Mouse (Mus musculus): Measurements from ENCODE around the gene Klhdc9. TPM values are rescaled to one million over a fixed set of nuclear protein-coding genes. Genes with fewer than 3 reads are reported as not detected.

Gene Klhdc9
- polyA plus RNA-seq, 1 experiment from 2014 or later = 0.48 TPM

GRCm38 (mm10) chr1:171348665-171349064, 11.9 kb downstream of the Klhdc9 start:
- H3K27me3 ChIP-seq (replicated peaks; ENCODE audit: control insufficient read depth, insufficient read depth, low read length) = no peaks in the 10 kb centered on the region
- ATAC-seq = no peak
- no peaks in the 10 kb centered on the region for H3K36me3 ChIP-seq (ENCODE audit: control insufficient read depth, insufficient read depth)
- 87% methylated on average over 3 of the region's 3 CpGs for WGBS
- no peaks in the 10 kb centered on the region for H3K9me3 ChIP-seq (ENCODE audit: control insufficient read depth)
- H3K9ac ChIP-seq (ENCODE audit: low read depth, low read length) = no peak overlapping the region
- H3K4me2 ChIP-seq (replicated peaks; ENCODE audit: low read depth) = no peak overlapping the region
- no peak overlapping the region for H3K27ac ChIP-seq (ENCODE audit: low read depth, low read length)
- H3K4me3 ChIP-seq (ENCODE audit: low read depth, low read length) = no peak overlapping the region
- no peak for TF ChIP-seq CTCF (IDR thresholded peaks at IDR 0.05; ENCODE audit: low read depth)
- no peaks in the 10 kb centered on the region for H3K4me1 ChIP-seq (replicated peaks; ENCODE audit: control insufficient read depth, insufficient read depth, low read length)

- ATAC-seq = no peak
- peak overlapping the region; percentile 79 for H3K9ac ChIP-seq (ENCODE audit: low read depth, low read length)
- peak overlapping the region; percentile 90 for H3K4me2 ChIP-seq (replicated peaks; ENCODE audit: low read depth)
- H3K9me3 ChIP-seq (ENCODE audit: control insufficient read depth) = no peaks in the 10 kb centered on the region
- peaks cover 16% of the 10 kb centered on the region for H3K36me3 ChIP-seq (ENCODE audit: control insufficient read depth, insufficient read depth)
- peak overlapping the region; percentile 98 for H3K4me3 ChIP-seq (ENCODE audit: low read depth, low read length)
- TF ChIP-seq CTCF (IDR thresholded peaks at IDR 0.05; ENCODE audit: low read depth) = no peak
- under 1% methylated on average over 14 of the region's 14 CpGs for WGBS
- peak overlapping the region; percentile 69; the same call in 1 of the 2 replicates for H3K27ac ChIP-seq (ENCODE audit: low read depth, low read length)
- no peaks in the 10 kb centered on the region for H3K27me3 ChIP-seq (replicated peaks; ENCODE audit: control insufficient read depth, insufficient read depth, low read length)
- H3K4me1 ChIP-seq (replicated peaks; ENCODE audit: control insufficient read depth, insufficient read depth, low read length) = no peaks in the 10 kb centered on the region; the same call in 1 of the 2 replicates
Observed at GRCm38 (mm10) chr1:171346095-171346450, 14.5 kb downstream of the Klhdc9 start.

DNA sequence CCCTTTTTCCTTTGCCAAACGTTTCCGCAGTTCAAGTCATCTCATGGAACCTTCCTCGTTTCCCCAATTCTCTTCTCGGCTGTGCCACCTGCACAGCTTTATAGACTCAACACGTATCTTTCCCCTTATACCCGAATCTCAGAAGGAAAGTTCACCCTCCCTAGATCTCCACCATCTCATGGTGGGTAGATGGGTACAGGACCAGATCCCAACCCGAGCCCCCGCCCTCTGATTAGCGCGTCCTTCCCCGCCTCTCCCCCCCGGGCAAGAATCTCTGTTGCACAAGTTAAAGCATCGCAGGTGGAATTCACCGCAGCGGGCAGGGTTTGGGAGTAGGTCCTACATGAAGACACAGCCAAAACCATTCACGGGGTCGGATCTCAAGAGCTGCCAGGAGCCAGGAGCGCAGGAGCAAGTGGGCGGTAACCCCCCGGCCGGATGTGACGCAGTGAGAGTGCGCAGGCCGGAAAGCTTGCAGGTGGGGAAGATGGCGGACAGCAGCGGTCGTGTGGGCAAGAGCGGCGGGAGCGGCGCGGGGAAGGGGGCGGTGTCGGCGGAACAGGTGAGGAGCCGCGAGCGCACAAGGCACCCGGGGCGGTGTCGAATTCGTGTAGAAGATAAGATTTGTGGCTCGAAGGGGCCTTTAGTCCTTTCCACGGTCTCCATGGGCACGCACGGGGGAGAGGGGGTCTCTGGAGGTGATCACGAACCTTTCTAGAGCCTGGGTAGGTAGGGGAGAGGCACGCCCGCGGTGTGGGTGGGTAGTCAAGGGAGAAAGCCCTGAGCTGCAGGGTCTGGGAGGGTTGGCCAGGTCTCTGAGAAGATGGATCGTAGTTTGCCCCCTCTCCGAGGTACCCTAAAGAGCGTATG, 15.1 kb downstream of the Klhdc9 start, which contains the start of the genes Nit1 and Pfdn2:
Gene Nit1, minus strand, starts transcription at position 422 of the 870 bp plus-strand sequence.
Gene Pfdn2, plus strand, starts transcription at position 446 of the 870 bp plus-strand sequence.
- Histone ChIP-seq H3K4me1 (replicated peaks; ENCODE audit: control insufficient read depth, insufficient read depth, low read length) (no peaks in the 10 kb centered on the region; the same call in 1 of the 2 replicates), H3K27me3 (replicated peaks; ENCODE audit: control insufficient read depth, insufficient read depth, low read length) (no peaks in the 10 kb centered on the region), H3K9ac (ENCODE audit: low read depth, low read length) (peak within 1 kb of the TSS; percentile 79), H3K4me2 (replicated peaks; ENCODE audit: low read depth) (peak within 1 kb of the TSS; percentile 90), H3K27ac (ENCODE audit: low read depth, low read length) (peak within 1 kb of the TSS; percentile 69), H3K36me3 (ENCODE audit: control insufficient read depth, insufficient read depth) (peaks cover 22% of the 10 kb centered on the region), H3K4me3 (ENCODE audit: low read depth, low read length) (peak within 1 kb of the TSS; percentile 98), H3K9me3 (ENCODE audit: control insufficient read depth) (no peaks in the 10 kb centered on the region)
- 0 out of 2 replicates have a peak, but pooled peaks have one; percentile 4 for TF ChIP-seq CTCF (IDR thresholded peaks at IDR 0.05; ENCODE audit: low read depth)
- ATAC-seq = peak; percentile 83
- WGBS = under 1% methylated on average over 52 of the region's 53 CpGs

DNA sequence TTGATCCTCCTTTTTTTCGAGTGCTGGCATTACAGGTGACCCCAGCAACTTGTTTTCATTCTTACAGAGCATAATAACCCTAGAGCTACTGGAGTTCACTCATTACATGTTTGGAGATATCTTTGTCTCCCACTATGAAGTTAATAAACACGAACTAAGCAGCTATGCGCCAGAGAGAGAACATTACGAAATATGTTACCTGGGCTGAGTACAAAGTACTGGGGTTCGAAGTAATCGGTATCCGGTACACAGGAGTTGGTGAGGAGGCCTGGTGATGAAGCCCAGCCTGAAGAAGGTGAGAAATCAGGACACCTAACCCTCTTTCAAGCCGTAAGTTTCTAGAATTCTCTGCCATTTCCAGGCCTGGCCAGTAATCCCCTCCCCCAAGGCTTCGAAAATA, 15.9 kb downstream of the Klhdc9 start:
- Histone ChIP-seq H3K27ac (ENCODE audit: low read depth, low read length) (peak overlapping the region; percentile 69; the same call in 1 of the 2 replicates), H3K4me3 (ENCODE audit: low read depth, low read length) (peak overlapping the region; percentile 98), H3K9ac (ENCODE audit: low read depth, low read length) (peak overlapping the region; percentile 79), H3K36me3 (ENCODE audit: control insufficient read depth, insufficient read depth) (peaks cover 29% of the 10 kb centered on the region), H3K9me3 (ENCODE audit: control insufficient read depth) (no peaks in the 10 kb centered on the region), H3K4me1 (replicated peaks; ENCODE audit: control insufficient read depth, insufficient read depth, low read length) (no peaks in the 10 kb centered on the region; the same call in 1 of the 2 replicates), H3K27me3 (replicated peaks; ENCODE audit: control insufficient read depth, insufficient read depth, low read length) (no peaks in the 10 kb centered on the region), H3K4me2 (replicated peaks; ENCODE audit: low read depth) (peak overlapping the region; percentile 90)
- no peak for TF ChIP-seq CTCF (IDR thresholded peaks at IDR 0.05; ENCODE audit: low read depth)
- WGBS = 64% methylated on average over 9 of the region's 9 CpGs
- peak; percentile 42 for ATAC-seq

DNA sequence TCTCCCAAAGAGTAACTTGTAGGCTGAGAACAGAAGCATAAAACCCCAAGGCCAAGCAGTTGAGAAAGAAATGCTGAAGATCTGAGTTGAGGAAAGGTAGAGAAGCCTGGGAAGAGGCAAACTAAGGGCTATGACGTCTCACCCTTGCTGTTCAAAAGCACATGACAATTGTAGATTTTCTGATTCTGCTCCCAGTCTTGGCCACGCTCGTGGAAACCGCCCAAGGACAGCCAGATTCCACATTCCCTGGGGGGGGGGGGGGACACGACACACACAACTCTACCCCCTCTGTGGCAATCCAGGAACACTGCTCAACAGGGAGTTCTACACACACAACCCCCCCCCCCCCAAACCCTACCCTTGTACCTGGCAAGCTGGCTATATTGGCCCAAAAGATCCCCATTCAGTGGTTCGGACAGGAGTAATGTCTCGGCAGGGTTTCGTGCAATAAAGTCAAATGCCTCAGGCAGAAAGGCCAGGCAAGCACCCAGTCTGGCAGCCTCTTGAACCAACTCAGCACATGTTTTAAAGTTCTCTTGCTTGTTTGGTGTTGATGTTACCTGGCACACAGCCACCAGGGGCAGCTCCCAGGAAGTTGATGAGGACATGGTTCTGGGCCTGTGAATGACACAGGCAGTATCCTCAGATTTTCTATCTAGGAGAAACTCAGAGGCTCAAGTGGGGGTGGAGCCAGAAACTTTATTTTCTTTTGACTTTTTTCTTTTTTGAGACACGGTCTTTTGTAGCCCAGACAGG, 16.5 kb downstream of the Klhdc9 start:
- H3K9me3 ChIP-seq (ENCODE audit: control insufficient read depth) = no peaks in the 10 kb centered on the region
- H3K9ac ChIP-seq (ENCODE audit: low read depth, low read length) = no peak overlapping the region
- no peaks in the 10 kb centered on the region for H3K27me3 ChIP-seq (replicated peaks; ENCODE audit: control insufficient read depth, insufficient read depth, low read length)
- 66% methylated on average over 9 of the region's 9 CpGs for WGBS
- H3K4me3 ChIP-seq (ENCODE audit: low read depth, low read length) = peak overlapping the region; percentile 98
- peak; percentile 56 for TF ChIP-seq CTCF (IDR thresholded peaks at IDR 0.05; ENCODE audit: low read depth)
- peaks cover 34% of the 10 kb centered on the region for H3K36me3 ChIP-seq (ENCODE audit: control insufficient read depth, insufficient read depth)
- peak overlapping the region; percentile 90 for H3K4me2 ChIP-seq (replicated peaks; ENCODE audit: low read depth)
- no peaks in the 10 kb centered on the region; the same call in 1 of the 2 replicates for H3K4me1 ChIP-seq (replicated peaks; ENCODE audit: control insufficient read depth, insufficient read depth, low read length)
- H3K27ac ChIP-seq (ENCODE audit: low read depth, low read length) = 0 out of 2 replicates have a peak overlapping the region, but pooled peaks have one; percentile 3
- ATAC-seq = peak; percentile 44

Measured in intestine, postnatal 0 days (tissue).